Mouse (Mus musculus) mature B cell (primary cell): Measurements from ENCODE around the gene Slc4a11.
"Not testable (repeated sequence)": the region's sequence is repeated elsewhere in the genome, so short reads cannot be mapped to it uniquely, and the experiment has no call there.

Source experiments
- in situ Hi-C: fragments of 300-500 bp; cut with MboI; formaldehyde crosslinking; loops from 2 replicates; pipeline ENCODE4 v1.14.3; 2019

The Slc4a11 gene

DNA sequence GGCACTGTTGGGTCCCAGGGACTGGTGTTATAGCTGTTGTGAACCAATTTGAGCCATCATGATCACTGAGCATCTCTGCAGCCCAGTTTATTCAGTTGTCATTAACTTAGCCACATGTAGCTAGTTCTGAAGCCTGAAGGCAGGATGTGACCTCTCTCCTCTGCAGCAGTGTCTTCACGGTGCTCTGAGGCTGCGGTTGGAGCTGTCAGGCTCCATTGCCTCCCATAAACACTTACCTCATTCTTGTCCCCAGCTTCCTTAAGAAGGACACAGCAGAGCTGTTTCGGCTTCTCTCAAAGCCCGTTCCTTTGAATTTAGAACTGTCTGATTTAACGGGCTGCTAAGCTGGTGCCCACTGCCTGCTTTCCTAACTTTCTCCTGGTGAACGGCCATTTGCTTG lies 17.4 kb downstream of the Slc4a11 start:
- in situ Hi-C loops, result no loop called here

- in situ Hi-C loops, result no loop called here
These were observed 18.2 kb downstream of the Slc4a11 start for GRCm38 (mm10) chr2:130679154-130679553.

GRCm38 (mm10) chr2:130677211-130677610 lies 20.1 kb downstream of the Slc4a11 start:
- in situ Hi-C loops, result no loop called here

GRCm38 (mm10) chr2:130667559-130667958 lies 29.8 kb downstream of the Slc4a11 start, which contains the start of gene Itpa:
TSS of gene Itpa (plus strand) at chr2:130667610.
- in situ Hi-C loops, result loop anchor here (25.0 kb wide), 1 partner anchor 380 kb away; the partner anchor contains the start of genes Ebf4 and Idh3b

- in situ Hi-C loops, result loop anchor here (25.0 kb wide), 1 partner anchor 377 kb away; the partner anchor contains the start of genes Ebf4 and Idh3b
These were observed 33.1 kb downstream of the Slc4a11 start, which contains the start of gene Ddrgk1 for GRCm38 (mm10) chr2:130664102-130664701. TSS of gene Ddrgk1 (minus strand) at chr2:130664659.

- in situ Hi-C loops, result loop anchor here (25.0 kb wide), 1 partner anchor 376 kb away; the partner anchor contains the start of genes Ebf4 and Idh3b
These were observed 34.0 kb downstream of the Slc4a11 start for GRCm38 (mm10) chr2:130663342-130663741.

GRCm38 (mm10) chr2:130658530-130658929 lies 38.8 kb downstream of the Slc4a11 start:
- in situ Hi-C loops, result loop anchor here (25.0 kb wide), 1 partner anchor 371 kb away; the partner anchor contains the start of genes Ebf4 and Idh3b

GRCm38 (mm10) chr2:130657541-130657940 lies 39.8 kb downstream of the Slc4a11 start:
- in situ Hi-C loops, result loop anchor here (25.0 kb wide), 1 partner anchor 370 kb away; the partner anchor contains the start of genes Ebf4 and Idh3b

- in situ Hi-C loops, result loop anchor here (25.0 kb wide), 1 partner anchor 369 kb away; the partner anchor contains the start of genes Ebf4 and Idh3b
These were observed 40.8 kb downstream of the Slc4a11 start for GRCm38 (mm10) chr2:130656536-130656935.

DNA sequence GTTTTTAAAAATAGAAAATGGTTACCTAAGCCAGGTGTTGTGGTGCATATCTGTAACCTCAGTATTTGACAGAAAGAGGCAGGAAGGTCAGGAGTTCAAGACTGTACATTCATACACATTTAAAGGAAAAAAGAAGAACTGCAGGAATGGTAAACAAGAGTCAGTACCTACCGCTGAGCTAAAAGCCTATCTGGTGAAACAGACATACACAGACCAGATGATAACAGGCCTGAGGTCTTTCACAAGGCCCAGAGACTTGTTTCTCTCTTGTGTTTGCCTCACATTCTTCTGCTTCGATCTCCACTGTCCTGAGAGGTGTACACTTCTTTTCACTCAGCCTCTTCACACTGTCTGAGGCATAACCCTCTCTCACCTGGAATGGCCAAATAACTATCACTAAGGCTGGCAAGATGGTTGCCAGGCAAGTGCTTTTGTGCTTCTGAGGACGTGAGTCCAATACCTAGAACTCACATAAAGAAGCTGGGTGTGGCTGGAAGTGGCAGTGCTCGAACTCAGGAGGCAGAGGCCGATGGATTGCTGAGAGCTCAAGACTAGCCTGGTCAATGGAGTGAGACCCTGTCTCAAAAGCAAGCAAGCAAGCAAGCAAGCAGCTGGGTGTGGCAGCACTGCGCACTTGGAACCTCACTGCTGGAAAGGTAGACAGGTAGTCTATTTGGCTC lies 41.5 kb downstream of the Slc4a11 start:
- in situ Hi-C loops, result loop anchor here (25.0 kb wide), 1 partner anchor 368 kb away; the partner anchor contains the start of genes Ebf4 and Idh3b

DNA sequence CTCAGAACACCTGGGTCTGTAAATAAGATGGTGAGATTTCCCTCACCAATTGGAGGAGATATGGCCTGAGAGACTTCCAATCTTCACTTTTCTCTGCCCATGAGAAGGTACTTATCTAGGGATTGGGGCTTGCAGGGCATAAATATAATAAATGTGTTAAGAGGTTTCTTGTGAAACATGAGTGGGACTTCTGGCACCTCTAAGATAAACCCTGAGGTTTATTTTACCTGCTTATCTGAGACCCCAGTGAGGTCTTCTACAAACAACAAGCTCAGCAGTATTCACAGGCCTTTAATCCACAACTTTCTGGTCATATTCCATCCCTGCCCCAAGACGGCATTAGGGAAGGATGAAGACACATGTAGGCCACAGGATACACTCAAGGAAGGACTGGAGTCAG lies 43.6 kb downstream of the Slc4a11 start:
- in situ Hi-C loops, result loop anchor here (25.0 kb wide), 1 partner anchor 366 kb away; the partner anchor contains the start of genes Ebf4 and Idh3b

DNA sequence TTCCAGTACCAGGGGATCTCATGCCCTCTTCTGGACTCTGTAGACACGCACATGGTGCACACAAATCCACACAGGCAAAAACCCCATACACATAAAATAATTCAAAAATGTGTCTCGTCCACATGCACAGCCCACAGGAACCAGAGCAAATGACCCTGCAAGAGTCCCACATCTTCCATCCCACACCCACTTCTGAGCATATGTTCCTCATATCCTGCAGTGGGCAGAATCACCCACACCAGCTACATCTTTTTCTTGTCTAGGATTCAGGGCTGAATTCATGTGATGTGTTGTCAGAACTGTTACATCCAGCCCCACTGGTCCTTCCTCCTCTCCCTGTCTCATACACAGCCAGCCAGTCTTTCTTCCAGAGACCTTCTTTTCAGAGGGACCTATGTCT lies 44.0 kb downstream of the Slc4a11 start:
- in situ Hi-C loops, result loop anchor here (25.0 kb wide), 1 partner anchor 366 kb away; the partner anchor contains the start of genes Ebf4 and Idh3b

GRCm38 (mm10) chr2:130649028-130649427 lies 48.3 kb downstream of the Slc4a11 start:
- in situ Hi-C loops, result not testable (repeated sequence)

GRCm38 (mm10) chr2:130645198-130645597 lies 52.1 kb downstream of the Slc4a11 start:
- in situ Hi-C loops, result no loop called here

DNA sequence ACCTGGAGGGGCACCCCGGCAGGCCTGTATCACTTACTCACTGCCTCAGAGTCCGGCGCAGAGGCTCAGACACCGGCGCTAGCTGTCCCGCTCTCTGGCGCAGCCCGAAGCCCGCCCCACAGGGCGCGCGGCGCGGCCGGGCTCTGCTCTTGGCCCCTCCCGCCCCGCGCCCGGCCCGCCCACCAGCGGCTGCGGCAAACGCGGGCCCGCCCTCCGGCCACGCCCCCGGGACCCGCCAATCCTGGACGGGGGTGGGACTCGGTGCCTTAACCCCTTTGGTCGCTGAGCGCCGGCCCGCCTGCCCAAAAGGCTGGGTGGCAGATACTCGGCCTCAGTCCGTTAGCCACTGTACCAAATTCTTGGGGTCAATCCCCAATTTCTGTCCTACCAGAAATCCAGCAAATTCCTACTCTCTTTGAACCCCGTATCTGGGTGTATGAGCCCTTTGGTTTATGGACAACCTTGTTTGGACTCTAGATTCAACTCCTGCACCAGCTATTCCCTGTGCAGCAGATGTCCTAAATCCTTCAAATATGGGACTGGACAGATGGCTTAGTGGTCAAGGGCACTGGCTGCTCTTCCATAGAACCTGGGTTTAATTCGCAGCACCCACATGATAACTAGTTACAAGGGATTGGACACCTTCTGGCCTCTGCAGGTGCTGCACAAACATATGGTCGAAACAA lies 54.5 kb downstream of the Slc4a11 start, which contains the start of gene Lzts3:
Gene Lzts3, minus strand, starts transcription at position 120 of the 686 bp plus-strand sequence.
- in situ Hi-C loops, result no loop called here

GRCm38 (mm10) chr2:130642197-130642660 lies 55.1 kb downstream of the Slc4a11 start:
- in situ Hi-C loops, result no loop called here

DNA sequence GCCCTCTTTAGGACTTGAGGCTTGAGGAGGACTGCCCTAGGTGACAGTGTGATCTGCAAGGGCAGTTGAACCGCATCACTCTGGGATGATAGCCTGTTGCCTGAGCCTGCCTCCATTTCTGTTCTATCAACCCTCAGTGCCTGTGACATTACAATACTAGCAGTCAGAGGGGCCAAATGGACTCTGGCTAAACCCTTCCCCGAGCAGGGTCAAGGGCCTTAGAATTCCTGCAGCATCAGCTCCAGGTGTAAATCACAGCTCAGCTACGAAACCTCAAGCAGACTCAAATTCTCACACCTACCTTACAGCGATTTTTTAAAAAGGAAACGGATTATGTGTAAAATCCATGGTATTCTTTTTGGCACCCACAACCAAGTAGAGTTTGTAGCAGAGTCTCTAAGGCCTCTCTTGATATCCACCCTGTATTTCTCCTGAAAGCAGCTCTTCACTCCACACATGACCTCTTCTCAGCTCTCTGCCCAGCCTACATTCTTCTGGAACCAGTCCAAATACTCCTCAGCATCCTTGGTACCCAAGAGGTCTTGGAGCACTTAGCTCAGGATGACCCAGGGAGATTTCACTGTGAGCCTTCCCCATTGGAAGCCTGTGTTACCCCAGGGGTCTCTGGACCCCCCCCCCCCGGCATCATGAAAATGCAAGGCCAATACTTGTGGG lies 55.8 kb downstream of the Slc4a11 start:
- in situ Hi-C loops, result no loop called here

- in situ Hi-C loops, result no loop called here
These were observed 58.0 kb downstream of the Slc4a11 start for GRCm38 (mm10) chr2:130639276-130639675.

DNA sequence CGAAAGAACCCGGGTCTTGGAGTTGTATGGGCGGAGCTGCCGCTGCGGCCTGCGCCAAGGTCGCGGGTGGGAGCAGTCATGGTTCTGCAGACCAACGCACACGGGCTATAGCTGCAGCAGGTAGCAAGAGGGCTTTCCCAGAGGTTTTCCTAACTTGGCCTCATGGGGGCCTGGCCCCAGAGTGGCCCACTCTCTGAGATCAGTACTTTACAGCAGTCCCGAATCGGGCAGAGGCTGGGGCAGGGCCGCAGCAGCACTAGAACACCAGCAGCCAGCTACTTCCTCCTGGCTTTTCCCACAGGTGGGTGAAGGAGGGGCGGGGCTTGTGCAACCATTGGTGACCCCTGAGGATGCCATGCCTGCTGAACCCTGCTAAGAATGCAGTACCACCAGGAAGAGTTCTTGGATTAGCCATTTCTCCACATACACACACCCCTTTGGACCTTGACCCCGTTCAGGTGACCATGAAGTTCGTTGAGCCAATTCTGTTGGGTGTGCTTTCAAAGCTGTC lies 59.2 kb downstream of the Slc4a11 start:
- in situ Hi-C loops, result no loop called here

GRCm38 (mm10) chr2:130635847-130636246 lies 61.5 kb downstream of the Slc4a11 start:
- in situ Hi-C loops, result no loop called here
